Mouse (Mus musculus) neural tube, embryonic 13.5 days (tissue): ENCODE measurements around the gene Peak1. TPM values are rescaled to one million over a fixed set of nuclear protein-coding genes. Genes with fewer than 3 reads are reported as not detected.

Source experiments
- ATAC-seq: fragments of 200-750 bp; cut with Nextera tagmentation; 2 replicates; pipeline ENCODE4 v1.8.0; 2017; ENCODE audit warnings: low read depth, mild to moderate bottlenecking, moderate TSS enrichment, moderate library complexity
- H3K27ac ChIP-seq: fragments of 300-500 bp; sonication (generic); replicated peaks from 2 replicates; pipeline ENCODE4 v1.5.1; 2015; ENCODE audit warnings: moderate library complexity, mild to moderate bottlenecking, inconsistent platforms
- H3K27me3 ChIP-seq: fragments of 300-500 bp; sonication (generic); 2 replicates; pipeline ENCODE4 v1.6.1; 2015; ENCODE audit warnings: mild to moderate bottlenecking, inconsistent platforms
- H3K36me3 ChIP-seq: fragments of 300-500 bp; sonication (generic); 2 replicates; pipeline ENCODE4 v1.6.1; 2015; ENCODE audit warnings: mild to moderate bottlenecking, inconsistent platforms
- H3K4me1 ChIP-seq: fragments of 300-500 bp; sonication (generic); replicated peaks from 2 replicates; pipeline ENCODE4 v1.6.1; 2015; ENCODE audit warnings: inconsistent platforms
- H3K4me2 ChIP-seq: fragments of 300-500 bp; sonication (generic); 2 replicates; pipeline ENCODE4 v1.6.1; 2015; ENCODE audit warnings: inconsistent platforms, mild to moderate bottlenecking, moderate library complexity
- H3K4me3 ChIP-seq: fragments of 300-500 bp; sonication (generic); 2 replicates; pipeline ENCODE4 v1.5.1; 2015; ENCODE audit warnings: mild to moderate bottlenecking, inconsistent platforms
- H3K9ac ChIP-seq: fragments of 300-500 bp; sonication (generic); 2 replicates; pipeline ENCODE4 v1.6.1; 2015; ENCODE audit warnings: moderate library complexity, mild to moderate bottlenecking, inconsistent platforms
- H3K9me3 ChIP-seq: fragments of 300-500 bp; sonication (generic); 2 replicates; pipeline ENCODE4 v1.6.1; 2016; ENCODE audit warnings: inconsistent platforms
- WGBS: fragments of 180-500 bp; shearing (Covaris S2); methylation state at CpG from one replicate; pipeline ENCODE4 v1.1.7; 2015; 5-methylcytosine and 5-hydroxymethylcytosine counted together
- polyA plus RNA-seq: library from polyadenylated mRNA; unstranded; fragments of >200 nt; fragmentation: Nextera tagmentation; extraction: Ambion mirVana; gene quantifications from 2 replicates; pipeline ENCODE4 v1.2.1, GENCODE M21; 2015

The Peak1 gene
- polyA plus RNA-seq = 6.9 and 7.0 TPM in 2 replicates

DNA sequence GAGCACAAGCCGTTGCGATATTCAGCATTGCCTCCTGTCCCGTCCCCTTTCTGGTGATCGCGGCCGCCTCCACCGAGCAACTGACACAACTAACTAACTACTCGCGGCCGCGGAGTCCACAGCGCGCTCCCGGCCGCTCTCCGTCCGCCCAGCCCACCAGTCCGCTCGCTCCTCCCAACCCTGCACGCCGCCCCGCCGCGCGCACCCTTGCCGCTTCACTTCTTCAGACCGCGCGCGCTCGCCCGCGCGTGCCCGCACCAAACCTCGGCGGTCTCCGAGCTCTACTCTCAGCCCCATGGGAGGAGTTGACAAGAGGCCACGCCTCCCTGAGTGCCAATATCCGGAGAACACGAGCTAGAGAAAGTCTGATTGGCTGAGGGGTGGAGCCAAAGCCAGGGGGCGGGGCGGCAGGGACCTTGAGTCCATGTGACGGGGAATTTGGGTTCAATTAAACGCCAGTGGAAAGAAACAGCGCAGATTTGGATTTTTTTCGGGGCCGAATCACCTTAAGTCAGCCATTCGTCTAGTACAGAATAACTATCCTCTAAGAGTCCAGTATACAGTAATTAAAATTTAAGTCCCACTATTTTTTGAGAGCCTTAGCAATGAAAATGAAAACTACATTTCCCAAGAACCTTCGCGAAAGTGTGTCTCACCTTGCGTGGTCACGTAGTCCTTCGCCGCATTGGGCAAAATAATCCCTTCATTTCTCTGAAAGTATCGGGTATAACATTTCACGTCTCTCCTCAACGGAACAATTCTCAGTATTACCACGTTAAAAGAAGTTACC is at the start of gene Peak1, which contains the start of gene Hmg20a:
Gene Peak1, minus strand, starts transcription at position 120 of the 790 bp plus-strand sequence.
Gene Hmg20a, plus strand, starts transcription at position 662 of the 790 bp plus-strand sequence.
- peak within 1 kb of the TSS; percentile 97 for H3K27ac ChIP-seq
- H3K27me3 ChIP-seq = no peaks in the 10 kb centered on the region
- under 1% methylated on average over 59 of the region's 59 CpGs for WGBS
- peak within 1 kb of the TSS; percentile 78 for H3K4me2 ChIP-seq
- ATAC-seq = peak; percentile 94
- peak within 1 kb of the TSS; percentile 79 for H3K9ac ChIP-seq
- no peaks in the 10 kb centered on the region for H3K36me3 ChIP-seq
- H3K4me1 ChIP-seq = peaks cover 63% of the 10 kb centered on the region
- peak within 1 kb of the TSS; percentile 69 for H3K4me3 ChIP-seq
- no peaks in the 10 kb centered on the region for H3K9me3 ChIP-seq

- ATAC-seq = no peak
- no peak overlapping the region for H3K9ac ChIP-seq
- WGBS = 87% methylated on average over 4 of the region's 4 CpGs
- no peak overlapping the region for H3K4me3 ChIP-seq
- no peaks in the 10 kb centered on the region for H3K9me3 ChIP-seq
- peaks cover 20% of the 10 kb centered on the region for H3K36me3 ChIP-seq
- no peak overlapping the region for H3K4me2 ChIP-seq
- no peaks in the 10 kb centered on the region for H3K27me3 ChIP-seq
- peak overlapping the region; percentile 81 for H3K27ac ChIP-seq
- H3K4me1 ChIP-seq = peaks cover 55% of the 10 kb centered on the region
Measured at GRCm38 (mm10) chr9:56466251-56466650, 48.4 kb upstream of the Peak1 start.

DNA sequence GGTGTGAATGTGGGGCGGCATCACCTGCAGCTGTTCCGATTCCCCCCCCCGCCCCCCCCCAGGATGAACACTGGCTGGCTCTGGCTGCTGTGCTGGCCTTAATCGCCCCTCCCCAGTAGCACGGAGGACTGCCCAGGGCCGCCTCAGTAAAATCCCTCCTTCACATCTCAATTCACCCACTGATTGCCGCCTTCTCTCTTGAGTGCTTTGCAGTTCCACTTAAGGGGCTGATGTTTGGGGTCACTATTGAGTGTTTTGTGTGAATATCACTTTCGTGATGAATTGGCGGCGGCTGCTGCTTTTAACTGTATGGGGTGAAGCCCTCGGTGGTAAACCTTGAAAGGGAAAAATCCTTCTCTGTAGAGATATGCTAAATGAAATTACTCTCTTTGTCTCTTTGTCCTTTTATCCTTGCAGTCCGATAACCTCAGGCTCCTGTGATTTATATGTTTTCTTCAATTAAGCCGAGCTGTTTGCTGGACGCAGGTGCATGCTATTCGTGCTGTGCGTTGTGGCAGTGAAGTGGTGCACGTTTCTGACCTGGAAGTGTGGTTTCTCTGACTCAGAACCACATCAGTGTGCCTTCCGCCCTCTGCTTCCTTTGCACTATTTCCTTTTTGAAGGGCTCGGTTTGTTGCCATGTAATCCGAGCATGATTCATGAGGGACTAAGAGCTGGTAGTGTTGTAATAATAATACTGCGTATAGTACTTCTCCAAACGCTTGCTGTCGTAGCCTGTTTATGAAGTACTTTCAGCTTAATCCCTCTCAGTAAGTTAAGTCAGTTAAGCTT is 47.2 kb upstream of the Peak1 start:
- 8% methylated on average over 23 of the region's 23 CpGs for WGBS

GRCm38 (mm10) chr9:56463686-56464515 is 46.0 kb upstream of the Peak1 start:
- ATAC-seq = no peak
- H3K36me3 ChIP-seq = peaks cover 12% of the 10 kb centered on the region
- no peaks in the 10 kb centered on the region for H3K27me3 ChIP-seq
- no peak overlapping the region for H3K9ac ChIP-seq
- no peaks in the 10 kb centered on the region for H3K9me3 ChIP-seq
- H3K4me1 ChIP-seq = peaks cover 50% of the 10 kb centered on the region
- no peak overlapping the region for H3K4me3 ChIP-seq
- peak overlapping the region; percentile 81 for H3K27ac ChIP-seq
- H3K4me2 ChIP-seq = no peak overlapping the region
- 37% methylated on average over 4 of the region's 4 CpGs for WGBS

More for the DNA sequence above, 47.2 kb upstream of the Peak1 start:
- Histone ChIP-seq H3K9ac (peak overlapping the region; percentile 50; the same call in 1 of the 2 replicates), H3K36me3 (peaks cover 20% of the 10 kb centered on the region), H3K4me2 (peak overlapping the region; percentile 39), H3K4me3 (no peak overlapping the region), H3K4me1 (peaks cover 51% of the 10 kb centered on the region), H3K27me3 (no peaks in the 10 kb centered on the region), H3K9me3 (no peaks in the 10 kb centered on the region), H3K27ac (peak overlapping the region; percentile 81)
- ATAC-seq = peak; percentile 85

DNA sequence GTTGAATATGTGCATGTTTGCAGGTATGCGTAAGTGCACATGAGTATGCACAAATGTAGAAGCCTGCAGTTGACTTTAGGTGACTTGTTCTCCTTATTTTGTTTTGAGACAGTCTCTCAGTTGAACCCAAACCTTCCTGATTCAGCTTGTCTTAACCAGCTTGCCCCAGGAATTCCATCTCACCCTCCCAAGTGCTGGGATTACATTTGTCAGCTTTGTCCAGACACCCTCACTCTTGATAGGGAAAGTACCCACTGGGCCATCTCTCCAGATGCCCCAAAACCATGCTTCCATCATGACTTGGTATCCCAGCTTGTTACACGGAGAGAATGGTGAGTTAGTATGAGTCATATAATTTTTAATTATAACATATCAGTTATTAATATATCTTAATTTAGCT is 45.2 kb upstream of the Peak1 start:
- H3K9me3 ChIP-seq = no peaks in the 10 kb centered on the region
- peaks cover 4% of the 10 kb centered on the region for H3K36me3 ChIP-seq
- H3K27ac ChIP-seq = no peak overlapping the region; the same call in 1 of the 2 replicates
- 92% methylated on average over 2 of the region's 2 CpGs for WGBS
- no peaks in the 10 kb centered on the region for H3K27me3 ChIP-seq
- no peak for ATAC-seq
- no peak overlapping the region for H3K4me2 ChIP-seq
- no peak overlapping the region for H3K4me3 ChIP-seq
- H3K9ac ChIP-seq = no peak overlapping the region
- H3K4me1 ChIP-seq = peaks cover 50% of the 10 kb centered on the region

GRCm38 (mm10) chr9:56462606-56463005 is 44.7 kb upstream of the Peak1 start:
- no peak overlapping the region for H3K4me2 ChIP-seq
- no peaks in the 10 kb centered on the region for H3K9me3 ChIP-seq
- no peak overlapping the region for H3K4me3 ChIP-seq
- H3K9ac ChIP-seq = no peak overlapping the region
- no peaks in the 10 kb centered on the region for H3K27me3 ChIP-seq
- H3K36me3 ChIP-seq = no peaks in the 10 kb centered on the region
- WGBS = 85% methylated on average over 1 of the region's 1 CpGs
- H3K4me1 ChIP-seq = peaks cover 45% of the 10 kb centered on the region
- ATAC-seq = no peak
- H3K27ac ChIP-seq = no peak overlapping the region

- no peak overlapping the region for H3K4me2 ChIP-seq
- H3K4me1 ChIP-seq = peaks cover 35% of the 10 kb centered on the region
- no peaks in the 10 kb centered on the region for H3K9me3 ChIP-seq
- no peak overlapping the region for H3K9ac ChIP-seq
- no peak for ATAC-seq
- WGBS = 84% methylated on average over 5 of the region's 5 CpGs
- H3K27me3 ChIP-seq = no peaks in the 10 kb centered on the region
- H3K27ac ChIP-seq = no peak overlapping the region
- no peak overlapping the region for H3K4me3 ChIP-seq
- peaks cover 6% of the 10 kb centered on the region; the same call in 1 of the 2 replicates for H3K36me3 ChIP-seq
Measured at GRCm38 (mm10) chr9:56460987-56461386, 43.1 kb upstream of the Peak1 start.

DNA sequence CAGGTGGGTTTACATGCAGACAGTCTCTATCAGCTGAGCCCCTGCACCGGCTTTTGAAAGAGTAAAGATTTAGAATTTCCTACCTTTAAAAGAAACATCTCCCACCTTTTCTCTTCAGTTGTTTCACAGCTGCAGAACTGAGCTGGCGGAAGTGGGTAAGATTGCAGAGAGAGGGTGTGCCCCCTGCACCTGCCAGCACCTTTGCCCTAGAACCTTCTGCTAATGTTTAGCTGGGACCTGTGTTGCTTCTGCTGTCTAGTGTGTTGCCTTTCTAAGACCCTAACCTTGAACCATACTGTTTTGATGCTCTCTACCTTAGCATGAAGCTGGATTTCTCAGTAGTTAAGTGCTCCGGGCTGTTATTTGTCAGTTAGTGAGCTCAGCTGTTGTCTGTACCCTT is 38.6 kb upstream of the Peak1 start:
- H3K27me3 ChIP-seq = no peaks in the 10 kb centered on the region
- H3K4me2 ChIP-seq = no peak overlapping the region
- no peak for ATAC-seq
- no peak overlapping the region for H3K4me3 ChIP-seq
- H3K9me3 ChIP-seq = no peaks in the 10 kb centered on the region
- H3K36me3 ChIP-seq = peaks cover 6% of the 10 kb centered on the region
- H3K27ac ChIP-seq = no peak overlapping the region
- 96% methylated on average over 3 of the region's 3 CpGs for WGBS
- H3K4me1 ChIP-seq = 0 out of 2 replicates have a peak, but pooled peaks cover 10% of the 10 kb centered on the region
- no peak overlapping the region for H3K9ac ChIP-seq

DNA sequence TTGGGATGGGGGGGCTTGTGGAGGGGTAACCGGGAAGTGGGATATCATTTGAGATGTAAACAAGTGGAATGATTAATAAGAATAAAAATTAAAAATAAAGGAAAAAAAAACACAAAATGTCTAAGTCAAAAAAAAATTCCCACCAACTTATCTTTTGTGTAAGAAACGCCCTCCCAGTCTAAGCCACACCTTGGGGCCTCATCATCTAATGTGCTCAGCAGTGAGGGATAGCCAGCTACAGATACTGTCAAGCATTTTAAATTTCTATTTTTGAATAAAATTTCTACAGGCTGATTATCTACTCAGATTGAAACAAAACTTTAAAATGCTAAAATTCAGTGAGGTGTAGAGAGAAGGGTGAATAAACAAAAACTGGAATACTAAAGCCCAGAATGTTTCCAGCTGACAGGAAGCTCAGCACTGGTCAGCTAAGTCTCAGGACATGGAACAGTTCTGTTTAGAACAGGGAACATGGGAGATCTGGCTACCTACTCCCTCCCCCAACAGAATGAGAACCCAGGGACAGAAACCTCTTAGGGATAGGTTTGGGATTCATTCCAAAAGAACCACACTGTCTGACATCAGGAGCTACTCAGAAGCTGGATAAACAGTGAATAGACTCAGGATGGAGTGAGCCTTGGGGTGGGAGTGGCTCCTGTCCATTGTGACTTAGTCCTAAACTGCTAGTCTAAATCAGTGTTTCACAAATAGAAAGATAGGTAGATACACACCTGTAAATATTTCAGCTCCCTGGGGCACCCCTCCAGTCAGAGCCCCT is 35.4 kb upstream of the Peak1 start:
- WGBS = 91% methylated on average over 2 of the region's 2 CpGs

DNA sequence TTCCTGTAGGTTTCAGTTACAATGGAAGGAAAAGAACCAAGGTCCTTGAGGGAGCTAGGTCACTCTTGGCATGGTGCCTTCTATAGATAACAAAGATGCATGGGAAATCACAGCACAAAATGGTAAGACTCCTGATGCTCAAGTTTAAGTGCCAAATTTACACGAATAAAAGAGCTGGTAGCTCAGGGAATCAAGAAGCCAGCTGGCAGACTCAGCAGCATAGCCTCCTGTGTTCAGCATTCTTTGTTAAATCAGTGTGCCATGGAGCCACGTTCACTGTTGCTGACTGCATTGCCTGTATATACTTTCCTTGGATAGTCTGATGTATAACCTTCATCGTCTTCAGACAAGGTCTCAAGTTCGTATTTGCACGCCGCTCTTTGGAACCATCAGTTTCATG is 33.7 kb upstream of the Peak1 start:
- no peaks in the 10 kb centered on the region for H3K27me3 ChIP-seq
- no peak overlapping the region for H3K27ac ChIP-seq
- H3K9me3 ChIP-seq = no peaks in the 10 kb centered on the region
- no peak overlapping the region for H3K4me3 ChIP-seq
- 0 out of 2 replicates have a peak, but pooled peaks cover 10% of the 10 kb centered on the region for H3K4me1 ChIP-seq
- WGBS = 87% methylated on average over 6 of the region's 6 CpGs
- peaks cover 4% of the 10 kb centered on the region for H3K36me3 ChIP-seq
- H3K9ac ChIP-seq = no peak overlapping the region
- no peak overlapping the region for H3K4me2 ChIP-seq
- ATAC-seq = no peak

More for the DNA sequence above, 35.4 kb upstream of the Peak1 start:
- no peak overlapping the region for H3K4me3 ChIP-seq
- peaks cover 6% of the 10 kb centered on the region for H3K36me3 ChIP-seq
- H3K9ac ChIP-seq = no peak overlapping the region
- H3K4me1 ChIP-seq = 0 out of 2 replicates have a peak, but pooled peaks cover 10% of the 10 kb centered on the region
- no peaks in the 10 kb centered on the region for H3K27me3 ChIP-seq
- H3K4me2 ChIP-seq = no peak overlapping the region
- H3K27ac ChIP-seq = no peak overlapping the region
- no peak for ATAC-seq
- H3K9me3 ChIP-seq = no peaks in the 10 kb centered on the region

DNA sequence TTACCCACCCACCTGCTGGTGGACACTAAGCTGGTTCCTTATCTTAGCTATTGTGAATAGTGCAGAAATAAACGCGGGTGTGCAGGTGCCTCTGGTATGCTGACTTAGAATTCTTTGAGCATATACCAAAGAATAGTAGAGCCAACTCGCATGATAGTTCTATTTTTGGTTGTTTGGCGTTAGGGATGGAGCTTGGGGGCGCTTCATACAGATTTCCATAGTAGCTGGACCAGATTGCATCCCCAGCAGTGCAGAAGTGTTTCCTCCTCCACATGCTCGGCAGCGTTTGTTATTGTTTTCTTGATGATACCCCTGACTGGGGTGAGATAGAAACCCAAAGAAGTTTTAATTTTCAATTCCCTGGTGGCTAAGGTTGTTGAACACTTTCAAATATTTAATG is 21.8 kb upstream of the Peak1 start:
- Histone ChIP-seq H3K9me3 (no peaks in the 10 kb centered on the region), H3K36me3 (no peaks in the 10 kb centered on the region), H3K27me3 (no peaks in the 10 kb centered on the region), H3K4me2 (no peak overlapping the region), H3K9ac (no peak overlapping the region), H3K4me1 (no peaks in the 10 kb centered on the region), H3K27ac (no peak overlapping the region), H3K4me3 (no peak overlapping the region)
- ATAC-seq = no peak
- WGBS = 76% methylated on average over 7 of the region's 7 CpGs
